Mouse (Mus musculus): ENCODE measurements around the gene Ctrc.

GRCm38 (mm10) chr4:141869436-141870215, 23.5 kb upstream of the Ctrc start:
- TF ChIP-seq CTCF (conservative IDR thresholded peaks at IDR 0.05; ENCODE audit: low read length) (no peak), NANOG (IDR thresholded peaks at IDR 0.05; ENCODE audit: borderline replicate concordance, low read length) (no peak)

Measured in E14TG2a.4 (cell line).